19 mouse cellular contexts compared by ENCODE assay signal in genomic region chr2:62399361-62399760, GRCm38 (mm10). TPM values are rescaled to one million over a fixed set of nuclear protein-coding genes. Genes with fewer than 3 reads are reported as not detected.
A peak's percentile ranks its signal among the peaks of the same experiment; 100 is the strongest.
DNase-seq lines count a peak whose midpoint lies in the region; ATAC-seq and TF ChIP-seq lines count a peak whose summit lies in the region.
"Had no signal": no experiment of that assay in that cellular context is flagged by ENCODE, and none has a peak within 500 bp of the region (broad histone marks: within the 10 kb centered on the region; RNA-seq: fewer than 3 reads in every experiment).

No protein-coding gene starts in this region.

- peak overlapping the region; percentile 69 for H3K27ac ChIP-seq in gastrocnemius, adult 2 months
- 0 out of 2 replicates have a peak overlapping the region, but pooled peaks have one; percentile 28 for H3K27ac ChIP-seq in kidney, postnatal 0 days
- H3K27ac ChIP-seq: embryonic facial prominence, embryonic 12.5 days; heart, adult 2 months; hindbrain, embryonic 10.5 days; hindbrain, embryonic 14.5 days had no signal

- intact Hi-C loops in gastrocnemius, adult 2 months (cut with DNase I), result no loop called here

- no peaks in the 10 kb centered on the region for H3K9me3 ChIP-seq in kidney, postnatal 0 days (replicated peaks; ENCODE audit: low read length)
- H3K9me3 ChIP-seq: embryonic facial prominence, embryonic 12.5 days; heart, embryonic 12.5 days; hindbrain, embryonic 10.5 days had no signal

- TF ChIP-seq CTCF in gastrocnemius, adult 2 months (IDR thresholded peaks at IDR 0.05), result no peak
- no peak for TF ChIP-seq CTCF in kidney, postnatal 0 days (IDR thresholded peaks at IDR 0.05; ENCODE audit: low read depth)

- no peak overlapping the region for H3K4me3 ChIP-seq in gastrocnemius, adult 2 months
- no peak overlapping the region for H3K4me3 ChIP-seq in kidney, postnatal 0 days (replicated peaks; ENCODE audit: low read depth, low read length)
- H3K4me3 ChIP-seq: embryonic facial prominence, embryonic 12.5 days; heart, adult 2 months; heart, embryonic 12.5 days; hindbrain, embryonic 10.5 days had no signal

- H3K4me1 ChIP-seq in kidney, postnatal 0 days (replicated peaks; ENCODE audit: insufficient read depth, low read length), result peaks cover 7% of the 10 kb centered on the region
- H3K4me1 ChIP-seq: embryonic facial prominence, embryonic 12.5 days; hindbrain, embryonic 10.5 days had no signal

- no peak overlapping the region for H3K9ac ChIP-seq in kidney, postnatal 0 days (ENCODE audit: low read depth, low read length)
- H3K9ac ChIP-seq: embryonic facial prominence, embryonic 12.5 days; heart, embryonic 12.5 days; hindbrain, embryonic 14.5 days had no signal

- WGBS in kidney, postnatal 0 days, result 53% methylated on average over 8 of the region's 8 CpGs

- no peak for DNase-seq in gastrocnemius, adult 2 months
- no peak for DNase-seq in gastrocnemius, postnatal 10 days
- DNase-seq in kidney, postnatal 0 days (ENCODE audit: low spot score), result no peak
- no peak for DNase-seq in kidney, adult 8-10 months
- no peak for DNase-seq in lung, postnatal 10 days
- no peak for DNase-seq in left cerebral cortex, adult 9 months (ENCODE audit: low spot score in 2 of 2)
- DNase-seq: adrenal gland, postnatal 10 days; cerebellum, adult 11 months; cerebellum, adult 8-10 months; embryo, embryonic 11 days; kidney, adult 11 months had no signal

- H3K36me3 ChIP-seq in kidney, postnatal 0 days (ENCODE audit: insufficient read depth, low read length), result no peaks in the 10 kb centered on the region
- H3K36me3 ChIP-seq: embryonic facial prominence, embryonic 12.5 days; heart, embryonic 12.5 days; hindbrain, embryonic 10.5 days had no signal

- no peak for ATAC-seq in kidney, postnatal 0 days (replicated peaks; ENCODE audit: low FRiP score, low read depth)
- peak; percentile 58; the same call in 1 of the 2 replicates for ATAC-seq in megakaryocyte-erythroid progenitor cell, adult 5-6 weeks (replicated peaks; ENCODE audit: low FRiP score, low TSS enrichment, poor library complexity, severe bottlenecking)
- ATAC-seq: forebrain, embryonic 16.5 days had no signal

- no peaks in the 10 kb centered on the region for H3K27me3 ChIP-seq in kidney, postnatal 0 days (ENCODE audit: insufficient read depth, low read length)
- H3K27me3 ChIP-seq: embryonic facial prominence, embryonic 12.5 days; heart, embryonic 12.5 days had no signal

- no peak overlapping the region for H3K4me2 ChIP-seq in kidney, postnatal 0 days (ENCODE audit: low read length)
- H3K4me2 ChIP-seq: embryonic facial prominence, embryonic 12.5 days; heart, embryonic 12.5 days; hindbrain, embryonic 14.5 days had no signal

RNA-seq across cellular contexts. Expression of gene Dpp4, which starts 12.7 kb away (rescaled TPM):
- 1 to 10 TPM; 4.6 to 5.2 TPM for total RNA-seq in gastrocnemius, adult 2 months (2021)
- 1 to 10 TPM; 7.8 to 9.3 TPM for total RNA-seq in gastrocnemius, postnatal 10 days (2021)
- polyA plus RNA-seq in kidney, postnatal 0 days (2015; fragmentation: Nextera tagmentation; extraction: Ambion mirVana), result 87.8 and 97.9 TPM in 2 replicates
- 7.2 and 9.5 TPM in 2 replicates for total RNA-seq in megakaryocyte-erythroid progenitor cell, adult 5-6 weeks (2014; fragmentation: Nextera tagmentation)
- total RNA-seq in megakaryocyte-erythroid progenitor cell, adult 5-6 weeks (2017), result 14.4 and 15.5 TPM in 2 replicates
- polyA plus RNA-seq: C2C12 had no signal
